ENCODE assay signal across 9 mouse cellular contexts in genomic region chr10:120365380-120366172, GRCm38 (mm10).
A peak's percentile ranks its signal among the peaks of the same experiment; 100 is the strongest.
DNase-seq lines count a peak whose midpoint lies in the region; ATAC-seq lines count a peak whose summit lies in the region.
"Had no signal": no experiment of that assay in that cellular context is flagged by ENCODE, and none has a peak within 500 bp of the region (broad histone marks: within the 10 kb centered on the region; RNA-seq: fewer than 3 reads in every experiment).

No protein-coding gene starts in this region.

- 26% methylated on average over 24 of the region's 24 CpGs for WGBS in embryonic facial prominence, embryonic 13.5 days
- WGBS in intestine, embryonic 15.5 days = 23% methylated on average over 24 of the region's 24 CpGs
- WGBS in midbrain, embryonic 15.5 days = 35% methylated on average over 24 of the region's 24 CpGs

- no peaks in the 10 kb centered on the region for H3K9me3 ChIP-seq in embryonic facial prominence, embryonic 13.5 days
- no peaks in the 10 kb centered on the region for H3K9me3 ChIP-seq in intestine, embryonic 15.5 days
- no peaks in the 10 kb centered on the region for H3K9me3 ChIP-seq in midbrain, embryonic 15.5 days

- no peak overlapping the region for H3K4me3 ChIP-seq in embryonic facial prominence, embryonic 13.5 days
- no peak overlapping the region for H3K4me3 ChIP-seq in intestine, embryonic 15.5 days (replicated peaks)
- no peak overlapping the region for H3K4me3 ChIP-seq in midbrain, embryonic 15.5 days

- H3K27ac ChIP-seq in embryonic facial prominence, embryonic 13.5 days = peak overlapping the region; percentile 80
- H3K27ac ChIP-seq in intestine, embryonic 15.5 days = peak overlapping the region; percentile 79
- no peak overlapping the region for H3K27ac ChIP-seq in midbrain, embryonic 15.5 days

- H3K36me3 ChIP-seq in embryonic facial prominence, embryonic 13.5 days = peaks cover 14% of the 10 kb centered on the region
- H3K36me3 ChIP-seq in intestine, embryonic 15.5 days = 0 out of 2 replicates have a peak, but pooled peaks cover 3% of the 10 kb centered on the region
- H3K36me3 ChIP-seq in midbrain, embryonic 15.5 days (replicated peaks) = no peaks in the 10 kb centered on the region

- ATAC-seq in embryonic facial prominence, embryonic 13.5 days (ENCODE audit: insufficient number of reproducible peaks, insufficient read depth, low FRiP score, low TSS enrichment, low read depth) = peak; percentile 71
- ATAC-seq in intestine, embryonic 15.5 days = peak; percentile 66
- no peak for ATAC-seq in midbrain, embryonic 15.5 days (replicated peaks)

- peak; percentile 15 to 26 for DNase-seq in cerebellum, postnatal 14 days
- no peak for DNase-seq in cerebellum, adult 11 months
- DNase-seq in urinary bladder, postnatal 25 days (ENCODE audit: low spot score) = no peak
- no peak for DNase-seq in cerebellum, adult 9-10 months
- DNase-seq in spleen, adult 12 weeks (ENCODE audit: low spot score) = no peak
- DNase-seq: gastrocnemius, postnatal 36 days had no signal

- peak overlapping the region; percentile 51 for H3K4me2 ChIP-seq in embryonic facial prominence, embryonic 13.5 days
- peak overlapping the region; percentile 36 for H3K4me2 ChIP-seq in intestine, embryonic 15.5 days (replicated peaks)
- peak overlapping the region; percentile 14 for H3K4me2 ChIP-seq in midbrain, embryonic 15.5 days

- H3K27me3 ChIP-seq in embryonic facial prominence, embryonic 13.5 days = no peaks in the 10 kb centered on the region
- no peaks in the 10 kb centered on the region for H3K27me3 ChIP-seq in intestine, embryonic 15.5 days (replicated peaks)
- H3K27me3 ChIP-seq in midbrain, embryonic 15.5 days (replicated peaks) = no peaks in the 10 kb centered on the region

- H3K9ac ChIP-seq in embryonic facial prominence, embryonic 13.5 days = no peak overlapping the region
- no peak overlapping the region for H3K9ac ChIP-seq in intestine, embryonic 15.5 days
- no peak overlapping the region for H3K9ac ChIP-seq in midbrain, embryonic 15.5 days

- peaks cover 50% of the 10 kb centered on the region for H3K4me1 ChIP-seq in embryonic facial prominence, embryonic 13.5 days
- H3K4me1 ChIP-seq in intestine, embryonic 15.5 days (replicated peaks) = peaks cover 41% of the 10 kb centered on the region
- H3K4me1 ChIP-seq in midbrain, embryonic 15.5 days = peaks cover 6% of the 10 kb centered on the region; the same call in 1 of the 2 replicates

Comparison
In these comparisons a context has a peak if more than half of its experiments do, and no peak if none do; other contexts are left out.
1. DNase-seq: peak in cerebellum, postnatal 14 days (2 of 2); none in cerebellum, adult 11 months (single experiment), urinary bladder, postnatal 25 days (single experiment), cerebellum, adult 9-10 months (single experiment) and spleen, adult 12 weeks (single experiment).
2. Peak in every context shown above with its lines, with median percentiles within 50 percentile points of each other: H3K4me2 ChIP-seq.